Mouse (Mus musculus): ENCODE data around the gene Paxx.

- no peak for TF ChIP-seq CTCF (IDR thresholded peaks at IDR 0.05; ENCODE audit: extremely low read depth, insufficient read depth, low read length)
- no peak for TF ChIP-seq POLR2A (IDR thresholded peaks at IDR 0.05; ENCODE audit: extremely low read depth, insufficient read depth, low read length)
Observed at GRCm38 (mm10) chr2:25493476-25493961, 32.6 kb upstream of the Paxx start, which contains the start of gene Lcn12.
